Mouse (Mus musculus): ENCODE data around the gene Adam8.

The Adam8 gene

DNA sequence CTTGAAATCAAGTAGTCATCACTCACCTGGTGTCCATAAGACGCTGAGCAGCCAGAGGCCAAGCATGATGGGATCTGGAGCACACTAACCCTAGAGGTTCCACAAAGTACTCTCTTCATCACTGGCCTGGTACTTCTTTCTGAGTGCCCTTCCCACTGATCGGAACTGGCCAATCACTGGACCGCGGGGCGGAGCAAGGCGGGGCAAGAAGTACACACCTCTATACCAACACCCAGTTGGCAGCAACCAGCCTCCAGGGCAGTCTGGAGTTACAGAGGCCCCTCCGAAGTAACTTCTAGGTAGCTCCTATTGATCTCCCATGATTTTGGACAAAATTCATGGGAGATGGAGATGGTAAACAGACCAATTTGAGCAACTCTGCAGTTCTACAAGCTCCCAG lies at the start of gene Adam8:
Gene Adam8, minus strand, starts transcription at position 157 of the 400 bp plus-strand sequence.
- peak in 1 of 2 experiments; percentile 60 for DNase-seq (ENCODE audit: low spot score in 2 of 2)

DNA sequence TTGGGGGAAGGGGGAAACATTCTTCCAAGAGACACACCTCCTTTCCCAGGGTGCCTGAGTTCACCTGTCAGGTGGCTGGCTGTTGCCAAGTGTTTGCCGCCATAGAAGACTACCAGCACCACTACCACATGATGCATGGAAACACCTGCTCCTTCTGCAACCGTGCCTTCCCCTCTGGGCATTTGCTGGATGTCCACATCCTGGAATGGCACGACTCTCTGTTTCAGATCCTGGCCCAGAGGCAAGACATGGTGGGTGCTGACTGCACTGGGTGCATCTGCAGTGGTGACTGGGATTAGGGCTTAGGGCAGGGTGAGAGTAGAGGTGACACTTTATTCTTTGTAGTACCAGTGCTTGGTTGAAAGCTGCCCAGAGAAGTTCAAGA lies 44.8 kb upstream of the Adam8 start:
- peak in 1 of 2 experiments; percentile 58 for DNase-seq (ENCODE audit: low spot score in 2 of 2)

DNA sequence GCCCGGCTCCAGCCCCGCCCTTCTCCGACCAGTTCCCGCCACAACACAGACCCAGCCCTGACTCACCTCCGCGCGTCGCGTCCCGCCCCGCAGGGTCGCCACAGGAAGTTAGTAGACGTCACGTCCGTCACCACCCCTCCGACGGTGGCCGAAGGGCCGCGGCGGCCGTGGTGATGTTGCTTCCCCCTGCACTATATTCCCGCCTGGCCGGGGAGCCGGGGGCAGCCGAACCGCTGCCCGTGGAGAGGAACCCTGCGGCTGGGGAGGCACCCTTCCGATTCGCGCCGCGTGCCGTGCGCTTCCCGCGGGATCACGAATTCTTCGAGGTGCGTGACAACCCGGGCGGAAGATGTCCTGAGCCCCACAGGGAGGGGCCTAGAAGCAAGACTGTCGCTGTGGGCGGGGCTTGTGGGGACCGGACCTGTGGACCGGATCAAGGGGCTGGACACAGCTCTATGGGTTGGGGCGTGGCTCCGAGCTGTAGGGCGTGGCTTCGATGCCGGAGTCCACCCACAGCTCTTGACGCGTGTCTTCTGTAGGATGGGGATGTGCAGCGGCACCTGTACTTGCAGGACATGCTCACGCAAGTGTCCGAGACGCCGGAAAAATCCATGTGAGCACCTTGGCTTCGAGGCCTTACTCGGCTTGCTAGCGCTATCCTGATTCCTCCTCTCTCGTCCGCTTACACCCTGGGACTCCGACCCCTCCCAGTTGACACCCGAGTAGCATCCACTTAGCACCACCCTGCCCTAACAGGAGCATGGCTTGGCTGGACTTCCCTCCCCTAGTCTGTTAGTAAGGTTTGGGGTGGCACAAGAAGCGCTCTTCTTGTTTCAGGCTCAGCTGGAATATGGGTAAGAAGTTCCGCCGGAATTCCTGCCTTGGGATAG lies 44.2 kb upstream of the Adam8 start, which contains the start of the genes Zfp511 and Tubgcp2:
Gene Zfp511, plus strand, starts transcription at position 111 of the 890 bp plus-strand sequence.
Gene Tubgcp2, minus strand, starts transcription at position 389 of the 890 bp plus-strand sequence.
- DNase-seq (ENCODE audit: low spot score in 2 of 2) = peak; percentile 95 to 97

DNA sequence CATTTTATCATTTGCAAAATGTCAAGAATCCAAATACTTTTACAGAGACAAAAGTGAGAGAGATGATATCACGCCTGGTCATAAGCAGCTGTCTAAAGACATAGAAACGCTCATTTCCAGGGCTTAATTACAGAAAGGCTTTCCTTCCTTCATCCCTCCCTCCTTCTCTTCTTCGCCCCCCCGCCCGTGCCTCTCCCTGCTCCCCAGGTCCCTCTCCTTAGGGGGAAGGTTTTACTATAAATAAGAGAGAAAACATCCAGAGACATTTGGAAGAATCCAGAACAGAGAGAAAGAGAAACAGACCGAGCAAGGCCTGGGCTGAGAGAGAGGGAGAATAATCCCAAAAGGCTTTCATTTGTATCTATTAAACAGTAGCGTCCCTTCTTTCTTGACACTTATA lies 43.1 kb upstream of the Adam8 start:
- peak in 1 of 2 experiments; percentile 60 for DNase-seq (ENCODE audit: low spot score in 2 of 2)

DNA sequence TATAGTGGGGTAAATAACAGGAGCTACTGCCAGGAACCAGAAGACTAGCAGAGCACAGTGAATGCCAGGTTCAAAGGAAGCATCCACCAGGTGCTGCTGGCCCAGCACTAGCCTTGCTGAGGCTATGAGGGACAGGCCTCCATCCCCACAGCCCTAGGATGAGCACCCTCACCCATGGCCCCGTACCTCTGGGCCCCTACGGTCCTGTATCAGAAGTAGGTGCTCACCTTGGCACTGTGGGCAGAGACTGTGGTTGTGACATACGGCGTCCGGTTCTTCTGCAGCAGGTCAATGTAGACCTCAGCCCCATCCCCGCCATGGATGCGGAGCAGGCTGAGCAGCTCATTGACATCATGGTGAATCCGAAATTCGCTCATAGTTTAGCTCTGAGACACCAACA lies 41.0 kb upstream of the Adam8 start:
- DNase-seq (ENCODE audit: low spot score in 2 of 2) = peak in 1 of 2 experiments; percentile 57

DNA sequence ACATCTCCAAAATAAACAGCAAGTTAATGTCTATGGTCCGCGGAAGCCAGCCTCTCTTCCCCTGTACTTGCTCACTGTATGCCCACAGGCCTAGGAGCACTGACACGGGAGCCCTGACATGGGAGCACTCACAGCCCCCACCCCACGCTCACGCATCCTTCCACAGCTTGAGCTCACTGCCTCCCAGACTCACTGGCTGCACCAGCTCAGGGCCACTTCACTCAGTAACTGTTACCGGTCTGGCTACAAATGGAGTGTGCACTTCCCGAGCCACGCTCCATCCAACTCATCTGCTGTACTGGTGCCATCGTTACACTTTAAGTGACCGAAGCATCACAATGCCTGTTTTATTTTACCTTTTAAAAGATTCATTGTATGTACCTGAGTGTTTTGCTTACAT lies 40.0 kb upstream of the Adam8 start:
- DNase-seq (ENCODE audit: low spot score in 2 of 2) = peak in 1 of 2 experiments; percentile 55

DNA sequence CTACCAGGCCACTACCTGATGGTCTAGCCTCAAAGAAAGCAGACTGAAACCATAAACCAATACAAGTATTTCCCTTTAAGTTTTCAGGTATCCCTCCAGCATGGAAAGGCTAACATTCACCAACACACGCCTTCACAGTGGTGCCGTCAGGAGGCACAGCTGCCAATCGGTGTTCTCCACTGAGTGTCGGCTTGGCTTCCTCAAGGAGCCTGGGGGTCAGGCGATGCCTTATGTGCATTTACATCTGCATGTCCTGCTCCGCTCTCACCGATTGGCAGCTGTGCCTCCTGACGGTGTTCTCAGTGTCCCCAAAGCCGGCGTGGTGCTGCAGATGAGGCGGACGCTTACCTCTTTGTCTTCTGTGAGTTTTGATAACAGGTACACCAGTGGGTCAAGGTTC lies 39.4 kb upstream of the Adam8 start:
- peak in 1 of 2 experiments; percentile 47 for DNase-seq (ENCODE audit: low spot score in 2 of 2)

DNA sequence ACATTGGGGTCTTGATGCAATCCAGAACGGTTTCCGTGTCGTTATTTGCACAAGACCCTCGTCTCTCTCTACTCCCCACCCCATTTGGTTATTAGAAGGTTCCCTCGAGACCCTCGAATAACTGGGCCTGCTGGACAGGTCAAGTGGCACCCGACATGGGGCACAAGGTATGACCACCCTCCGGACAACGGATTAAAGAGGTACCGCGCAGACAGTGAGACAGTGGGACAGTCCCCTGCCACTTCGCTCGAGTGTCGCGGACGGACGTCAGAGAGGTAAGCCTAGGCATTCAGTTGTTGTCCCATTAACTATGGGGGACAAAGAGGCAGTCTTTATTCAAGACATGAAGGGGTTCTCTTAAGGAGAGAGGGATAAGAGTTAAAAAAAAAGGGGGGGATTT lies 19.0 kb upstream of the Adam8 start:
- DNase-seq (ENCODE audit: low spot score in 2 of 2) = peak; percentile 7 to 55

DNA sequence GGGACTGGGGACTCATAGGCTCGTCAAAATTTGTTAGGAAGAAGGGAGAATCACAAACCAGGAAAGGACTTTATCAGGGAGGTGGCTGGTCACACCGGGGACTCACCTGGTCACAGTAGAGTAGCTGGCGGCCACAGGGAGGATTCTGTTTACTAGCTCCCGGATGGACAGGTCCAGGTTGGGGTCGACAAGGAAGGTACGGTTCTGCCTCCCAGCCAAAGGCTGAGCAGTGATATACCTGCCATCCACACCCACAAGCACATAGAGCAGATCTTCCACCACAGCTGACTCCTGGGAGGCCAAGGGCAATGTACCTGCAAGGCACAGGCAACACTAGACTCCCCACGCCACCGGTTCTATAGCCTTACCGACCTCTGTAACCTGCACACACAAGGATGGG lies 15.4 kb upstream of the Adam8 start:
- peak; percentile 10 to 57 for DNase-seq (ENCODE audit: low spot score in 2 of 2)

DNA sequence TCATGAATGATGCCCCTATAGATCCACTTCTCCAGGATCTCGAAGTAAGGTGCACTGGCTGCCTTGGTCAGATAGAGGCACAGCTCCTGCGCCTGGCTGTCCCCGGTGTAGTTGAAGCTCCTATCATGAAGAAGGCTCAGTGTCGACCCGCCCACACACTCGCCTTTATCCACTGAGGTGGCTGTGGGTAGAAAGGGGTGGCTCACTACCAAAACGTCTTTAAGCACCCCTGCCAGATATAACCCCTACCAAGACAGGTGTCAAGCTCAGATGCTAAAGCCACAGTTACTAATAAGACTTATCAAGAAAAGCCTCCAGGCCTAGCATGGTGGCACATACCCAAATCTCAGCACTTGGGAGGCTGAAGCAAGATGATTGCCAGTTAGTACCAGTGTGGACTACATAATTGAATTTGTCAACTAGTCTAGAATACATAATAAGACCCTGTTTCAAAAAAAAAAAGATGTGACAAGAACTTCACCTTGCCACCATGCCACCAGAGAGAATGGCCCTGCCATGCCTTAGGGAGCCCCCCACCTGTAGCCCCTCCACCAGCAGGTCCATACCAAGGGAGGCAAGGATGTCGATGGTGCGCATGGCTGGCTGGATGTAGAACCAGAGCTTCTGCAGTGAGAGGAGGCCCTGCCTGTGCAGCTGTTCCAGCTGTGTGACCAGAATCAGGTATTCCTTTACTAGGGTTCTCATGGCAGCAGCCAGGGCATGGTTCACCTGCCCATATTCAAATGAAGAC lies 14.7 kb upstream of the Adam8 start:
- DNase-seq (ENCODE audit: low spot score in 2 of 2) = peak; percentile 13 to 55

DNA sequence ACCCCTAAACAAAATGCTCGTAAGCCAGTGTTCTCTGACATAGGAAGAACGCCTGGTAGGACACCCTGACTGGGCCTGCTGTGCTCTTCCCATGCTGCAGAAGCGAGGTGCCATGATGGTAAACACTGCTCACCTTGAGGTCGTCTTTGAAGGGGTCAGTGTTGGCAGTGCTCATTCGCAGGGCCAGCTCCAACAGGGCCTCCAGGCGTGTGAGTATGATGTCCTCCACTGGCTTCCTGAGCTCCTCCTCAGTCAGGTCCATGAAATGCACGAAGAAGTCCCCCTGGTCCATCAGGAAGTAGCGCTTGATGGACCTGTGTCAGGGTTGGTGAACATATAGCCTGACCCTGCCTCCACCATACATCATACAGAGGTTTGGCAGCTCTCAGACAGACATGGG lies 12.3 kb upstream of the Adam8 start:
- peak; percentile 9 to 54 for DNase-seq (ENCODE audit: low spot score in 2 of 2)

DNA sequence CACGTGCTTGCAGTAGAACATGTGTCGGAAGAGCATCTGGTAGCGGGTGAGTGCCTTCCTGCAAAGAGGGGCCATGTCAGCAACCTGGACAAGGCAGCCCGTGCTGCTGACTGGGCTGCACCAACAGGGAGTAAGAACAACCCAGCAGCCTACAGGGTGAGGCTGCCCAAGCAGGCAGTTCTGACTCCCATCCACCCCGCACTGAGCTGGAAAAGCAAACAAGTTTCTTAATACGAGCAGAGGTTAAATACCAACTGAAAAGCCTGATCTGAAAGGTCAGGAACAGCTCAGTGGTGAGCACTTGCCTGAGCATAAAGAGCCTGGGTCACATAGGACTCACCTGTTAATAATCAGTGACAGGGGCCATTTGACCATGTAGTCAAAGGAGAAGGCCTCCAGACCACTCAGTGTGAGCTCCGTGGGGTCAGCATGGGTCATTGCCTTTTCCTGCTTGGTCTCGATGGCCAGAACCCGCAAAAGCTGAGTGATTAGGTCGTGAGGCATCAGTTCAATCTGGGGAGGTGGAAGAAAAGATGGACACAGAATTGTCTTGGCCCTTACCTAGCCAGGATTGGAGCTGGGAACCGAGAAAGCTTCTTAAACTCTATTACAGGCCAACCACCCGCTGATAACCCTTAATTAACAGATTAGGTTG lies 8.9 kb upstream of the Adam8 start:
- peak; percentile 9 to 43 for DNase-seq (ENCODE audit: low spot score in 2 of 2)

DNA sequence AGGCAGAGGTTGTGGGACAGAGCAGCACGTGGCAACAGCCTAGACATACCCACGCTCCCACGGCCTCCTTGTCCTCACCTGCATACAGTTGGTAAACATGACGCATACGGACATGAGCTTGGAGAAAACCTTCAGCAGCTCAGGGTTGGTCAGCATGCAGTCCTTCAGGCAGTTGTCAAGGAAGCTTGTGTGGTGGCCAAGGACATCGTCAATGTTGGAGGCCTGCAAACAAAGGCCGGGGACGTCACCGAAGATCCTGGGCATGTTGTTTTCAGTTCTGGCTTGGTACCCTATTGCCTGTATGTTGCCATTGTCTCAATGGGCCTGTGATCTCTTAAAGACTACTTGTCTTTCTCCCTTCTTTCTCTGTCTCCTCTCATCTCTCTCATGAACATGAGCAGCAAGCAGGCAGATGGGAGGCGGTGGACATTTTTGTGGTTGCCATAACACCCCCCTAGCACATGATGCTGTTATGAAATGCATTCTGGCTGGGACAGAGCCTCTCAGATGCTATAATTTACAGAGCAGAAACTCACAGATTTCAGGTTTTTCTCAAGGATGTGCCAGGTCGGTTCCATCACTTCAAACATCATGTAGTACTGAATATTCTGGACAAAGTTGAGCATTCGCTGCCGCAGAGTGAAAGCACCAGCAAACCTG lies 6.5 kb upstream of the Adam8 start:
- peak in 1 of 2 experiments; percentile 49 for DNase-seq (ENCODE audit: low spot score in 2 of 2)

DNA sequence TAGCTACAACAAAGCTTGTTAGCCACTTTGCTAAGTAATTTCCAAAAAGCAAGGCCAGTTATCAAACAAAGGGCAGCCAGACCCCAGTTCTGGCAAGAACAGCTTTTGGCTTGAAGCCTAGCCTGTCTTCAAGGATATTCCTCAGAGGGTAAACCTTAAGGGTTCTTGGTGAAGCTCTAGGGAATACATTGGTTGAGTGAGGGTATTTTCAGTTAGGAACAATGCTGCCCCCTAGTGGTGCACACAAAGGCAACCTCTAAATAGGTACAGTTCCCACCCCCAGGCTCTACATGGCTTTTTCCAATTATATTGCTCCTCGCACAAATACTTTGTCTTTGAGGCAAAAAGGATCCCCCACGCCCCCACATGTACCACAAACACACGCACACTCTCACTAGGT lies 2.3 kb upstream of the Adam8 start:
- DNase-seq (ENCODE audit: low spot score in 2 of 2) = peak in 1 of 2 experiments; percentile 43

DNA sequence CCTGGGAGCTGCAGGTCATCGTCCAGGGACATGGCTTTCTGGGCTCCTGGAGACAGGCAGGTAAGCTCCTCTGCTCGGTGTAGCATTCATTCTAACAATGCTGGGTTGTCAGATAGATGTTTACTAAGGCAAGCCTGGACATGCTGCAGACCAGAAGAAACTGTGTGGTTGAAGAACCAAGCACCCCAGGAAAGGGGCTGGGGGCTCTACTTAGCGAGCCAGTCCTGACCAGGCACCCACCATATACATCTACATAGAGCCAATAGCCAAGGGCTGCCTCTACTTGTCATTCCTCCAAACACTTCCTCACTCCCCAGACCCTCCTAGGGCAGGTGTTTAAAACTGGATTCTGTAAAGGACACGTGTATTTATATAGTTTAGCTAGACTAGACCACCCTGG lies 1.8 kb upstream of the Adam8 start:
- no peak for DNase-seq (ENCODE audit: low spot score in 2 of 2)

DNA sequence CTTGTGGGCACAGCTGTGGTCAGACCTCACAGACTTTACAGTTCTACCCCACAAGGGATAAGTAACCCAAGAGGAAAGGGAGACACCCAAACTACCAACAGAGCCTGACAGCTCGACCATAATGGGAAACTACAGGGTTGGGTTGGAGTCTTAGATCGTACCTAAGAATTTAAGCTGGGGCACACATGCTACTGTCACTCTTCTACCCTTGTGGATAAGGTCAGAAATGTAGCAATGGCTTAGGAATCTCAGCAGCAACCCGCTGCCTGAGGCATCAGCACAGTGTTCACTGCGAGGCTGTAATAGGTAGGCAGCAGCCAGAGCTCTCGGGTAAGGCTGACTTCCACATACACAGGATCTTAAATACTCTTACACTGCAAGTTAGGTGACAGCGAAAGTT lies 1.2 kb upstream of the Adam8 start:
- no peak for DNase-seq (ENCODE audit: low spot score in 2 of 2)

DNA sequence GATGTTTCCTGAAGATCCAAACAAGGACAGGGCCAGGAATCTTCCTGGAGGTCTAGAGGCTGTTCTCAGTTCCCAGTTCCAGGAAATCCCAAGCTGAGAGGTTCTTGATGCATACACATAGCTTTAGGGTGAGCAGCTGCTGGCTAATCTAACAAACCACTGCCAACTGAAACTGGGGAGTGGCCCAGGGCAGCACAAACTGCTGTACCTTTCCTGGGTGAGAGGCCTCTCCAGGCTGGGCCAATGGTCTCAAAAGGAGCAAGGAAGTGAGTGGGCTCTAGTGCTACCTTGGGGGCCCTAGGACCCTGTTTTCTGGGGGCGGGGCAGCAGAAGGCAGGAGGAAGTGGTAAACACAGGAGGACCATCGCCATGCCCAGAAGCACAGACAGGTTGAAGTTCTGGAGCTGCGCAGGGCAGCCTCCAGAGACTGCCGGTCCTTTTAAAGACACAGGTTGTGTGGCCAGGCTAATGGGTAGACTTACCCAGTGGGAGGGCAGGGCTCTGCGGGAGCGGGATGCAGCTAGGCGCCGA lies 1.4 kb downstream of the Adam8 start:
- DNase-seq (ENCODE audit: low spot score in 2 of 2) = no peak

DNA sequence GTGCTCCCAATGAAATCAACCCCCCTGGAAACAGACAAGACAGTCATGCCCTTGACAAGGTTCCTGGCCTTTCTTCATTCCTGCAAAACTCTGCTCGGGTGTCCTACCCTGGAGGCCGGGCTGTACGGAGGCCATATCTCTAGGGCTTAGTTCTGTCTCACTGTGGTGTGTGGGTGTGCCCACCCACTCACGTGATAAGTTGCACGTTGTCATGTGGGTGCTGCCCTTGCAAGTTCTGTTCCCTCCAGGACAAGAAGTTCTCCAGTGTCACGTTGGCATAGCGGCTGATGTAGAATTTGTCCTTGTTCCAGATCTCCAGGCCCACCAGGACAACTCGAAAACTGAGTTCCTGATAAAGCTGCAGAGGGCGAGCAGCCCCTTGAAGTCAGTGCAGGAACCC lies 4.1 kb downstream of the Adam8 start:
- DNase-seq (ENCODE audit: low spot score in 2 of 2) = no peak

DNA sequence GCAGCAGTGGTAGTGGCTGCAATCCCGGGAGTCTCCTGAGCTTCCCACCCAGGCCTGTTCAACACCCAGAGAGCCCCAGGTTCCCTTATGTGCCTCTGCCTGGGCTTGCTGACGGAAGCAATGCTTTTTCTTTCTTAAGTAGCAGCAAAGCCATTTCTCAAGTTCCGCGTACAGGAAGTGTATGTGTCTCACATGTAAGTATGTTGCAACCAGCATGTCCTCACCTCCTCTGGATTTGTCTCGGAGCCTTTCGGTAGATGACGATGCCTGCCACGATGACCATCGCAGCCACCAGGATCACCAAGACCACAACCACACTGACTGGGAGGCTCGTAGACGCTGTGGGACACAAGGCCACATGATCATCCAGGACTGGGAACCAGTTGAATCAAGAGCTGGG lies 7.9 kb downstream of the Adam8 start:
- no peak for DNase-seq (ENCODE audit: low spot score in 2 of 2)

DNA sequence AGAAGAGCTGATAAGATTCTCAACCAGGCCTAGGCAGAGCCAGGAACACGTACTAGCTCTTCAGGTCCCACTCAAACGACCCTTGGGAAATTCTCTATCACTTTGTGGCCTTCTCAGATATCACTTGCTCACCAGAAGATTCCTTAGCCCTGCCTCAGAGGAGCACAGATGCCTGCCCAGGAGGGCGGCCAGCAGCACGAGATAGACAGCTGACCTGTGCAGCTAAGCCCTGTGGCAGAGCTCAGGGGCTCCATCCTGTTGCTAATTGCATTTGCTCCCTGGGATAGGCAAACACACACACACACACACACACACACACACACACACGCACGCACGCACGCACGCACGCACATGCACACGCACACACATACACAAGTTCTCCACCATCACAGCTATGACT lies 10.3 kb downstream of the Adam8 start:
- DNase-seq (ENCODE audit: low spot score in 2 of 2) = no peak

DNA sequence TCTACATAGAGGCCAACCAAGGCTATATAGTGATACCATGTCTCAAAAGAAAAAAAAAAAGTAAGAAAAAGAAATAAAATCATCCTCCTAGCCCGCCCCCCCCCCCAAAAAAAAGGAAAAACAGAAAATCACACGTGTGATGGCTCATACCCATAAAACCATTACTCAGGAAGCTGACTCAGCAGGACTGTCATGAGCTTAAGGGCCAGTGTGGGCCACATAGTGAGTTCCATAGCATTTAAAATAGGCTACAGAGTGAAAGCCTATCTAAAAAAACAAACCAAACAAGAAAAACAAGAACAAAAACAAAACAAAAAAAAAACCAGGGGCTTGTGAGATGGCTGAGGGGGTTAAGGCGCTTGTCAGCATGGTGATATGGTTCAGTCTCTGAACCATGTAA lies 11.6 kb downstream of the Adam8 start:
- no peak for DNase-seq (ENCODE audit: low spot score in 2 of 2)

All from spleen, postnatal 4 days (tissue).